Mouse (Mus musculus): ENCODE results near the gene Nop14. TPM values are rescaled to one million over a fixed set of nuclear protein-coding genes. Genes with fewer than 3 reads are reported as not detected.

Nop14 gene
- polyA plus RNA-seq (2016; fragmentation: Nextera tagmentation; extraction: Ambion mirVana), result 19.7 and 27.4 TPM in 2 replicates

- Histone ChIP-seq H3K36me3 (peaks cover 30% of the 10 kb centered on the region), H3K27ac (peak within 1 kb of the TSS; percentile 89), H3K4me1 (replicated peaks) (peaks cover 7% of the 10 kb centered on the region), H3K4me3 (peak within 1 kb of the TSS; percentile 72), H3K9me3 (no peaks in the 10 kb centered on the region), H3K27me3 (ENCODE audit: insufficient read depth, poor library complexity, severe bottlenecking) (0 out of 2 replicates have a peak, but pooled peaks cover 3% of the 10 kb centered on the region)
- peak; percentile 99 for DNase-seq (ENCODE audit: low spot score)
- WGBS, result under 1% methylated on average over 60 of the region's 60 CpGs
Observed at GRCm38 (mm10) chr5:34659686-34660590, at the start of gene Nop14, which contains the start of gene Grk4. Gene Nop14, minus strand, starts transcription at chr5:34660148. Gene Grk4, plus strand, starts transcription at chr5:34660379.

- H3K4me1 ChIP-seq (replicated peaks), result no peaks in the 10 kb centered on the region
- no peak for DNase-seq (ENCODE audit: low spot score)
- H3K36me3 ChIP-seq, result no peaks in the 10 kb centered on the region
- no peaks in the 10 kb centered on the region for H3K27me3 ChIP-seq (ENCODE audit: insufficient read depth, poor library complexity, severe bottlenecking)
- no peaks in the 10 kb centered on the region for H3K9me3 ChIP-seq
- no peak overlapping the region for H3K4me3 ChIP-seq
- WGBS, result 87% methylated on average over 1 of the region's 1 CpGs
- no peak overlapping the region for H3K27ac ChIP-seq
Observed at GRCm38 (mm10) chr5:34708436-34708835, 48.5 kb upstream of the Nop14 start.

DNA sequence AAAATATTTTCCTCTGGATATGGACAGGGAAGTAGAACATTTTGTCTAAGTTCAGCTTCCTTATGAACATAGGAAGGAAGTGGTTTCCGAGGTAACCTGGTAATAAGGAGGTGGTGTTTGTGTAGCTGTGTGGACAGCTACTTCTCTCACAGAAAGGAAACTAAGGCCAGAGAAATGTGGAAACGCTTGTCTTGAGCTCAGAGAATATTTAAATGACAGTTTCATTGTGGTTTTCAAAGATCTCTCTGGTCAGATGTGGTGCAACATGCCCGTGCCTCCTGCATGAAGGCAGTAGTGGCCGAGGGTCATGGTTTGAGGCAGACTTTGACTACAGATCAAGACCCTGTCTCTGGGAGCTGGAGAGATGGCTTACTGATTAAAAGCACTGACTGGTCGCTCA is 35.6 kb upstream of the Nop14 start:
- no peaks in the 10 kb centered on the region for H3K9me3 ChIP-seq
- H3K27me3 ChIP-seq (ENCODE audit: insufficient read depth, poor library complexity, severe bottlenecking), result no peaks in the 10 kb centered on the region
- 76% methylated on average over 5 of the region's 5 CpGs for WGBS
- no peak overlapping the region for H3K27ac ChIP-seq
- no peak overlapping the region for H3K4me3 ChIP-seq
- DNase-seq (ENCODE audit: low spot score), result no peak
- no peaks in the 10 kb centered on the region for H3K36me3 ChIP-seq
- H3K4me1 ChIP-seq (replicated peaks), result no peaks in the 10 kb centered on the region

DNA sequence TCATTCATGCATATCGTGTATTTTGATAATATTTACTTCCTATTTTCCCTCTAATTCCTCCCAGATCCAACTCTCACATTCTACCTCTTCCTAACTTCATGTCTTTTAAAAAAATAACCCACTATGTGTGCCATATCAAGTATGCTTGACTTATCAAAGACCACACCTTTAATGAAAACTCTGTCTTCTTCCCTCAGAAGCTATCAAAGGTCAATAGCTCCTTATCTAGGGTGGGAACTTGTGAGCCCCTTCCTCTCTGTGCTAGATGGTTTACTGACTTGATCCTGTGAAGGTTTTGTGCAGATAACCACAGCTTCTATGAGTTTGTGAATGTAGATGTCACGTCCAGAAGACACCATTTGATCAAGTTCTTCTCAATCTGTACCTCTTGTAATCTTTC is 32.8 kb upstream of the Nop14 start:
- H3K36me3 ChIP-seq, result no peaks in the 10 kb centered on the region
- H3K4me1 ChIP-seq (replicated peaks), result no peaks in the 10 kb centered on the region
- 70% methylated on average over 2 of the region's 2 CpGs for WGBS
- H3K27ac ChIP-seq, result no peak overlapping the region
- H3K9me3 ChIP-seq, result no peaks in the 10 kb centered on the region
- no peak overlapping the region for H3K4me3 ChIP-seq
- DNase-seq (ENCODE audit: low spot score), result no peak
- H3K27me3 ChIP-seq (ENCODE audit: insufficient read depth, poor library complexity, severe bottlenecking), result no peaks in the 10 kb centered on the region

DNA sequence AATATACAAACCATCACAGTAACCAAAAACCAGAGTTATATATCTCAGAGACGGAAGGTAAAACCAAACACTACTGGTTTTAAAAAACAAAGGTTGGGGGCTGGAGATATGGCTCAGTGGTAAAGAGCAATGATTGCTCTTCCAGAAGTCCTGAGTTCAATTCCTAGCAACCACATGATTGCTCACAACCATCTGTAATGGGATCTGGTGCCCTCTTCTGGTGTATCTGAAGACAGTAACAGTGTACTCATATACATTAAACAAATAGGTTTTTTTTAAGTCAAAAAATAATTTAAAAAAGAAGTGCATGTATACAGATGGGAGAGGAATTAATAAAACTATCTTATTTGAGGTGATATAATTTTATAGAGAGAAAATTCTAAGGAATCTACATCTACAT is 29.9 kb upstream of the Nop14 start:
- Histone ChIP-seq H3K4me3 (no peak overlapping the region), H3K9me3 (no peaks in the 10 kb centered on the region), H3K27ac (no peak overlapping the region), H3K36me3 (no peaks in the 10 kb centered on the region), H3K4me1 (replicated peaks) (no peaks in the 10 kb centered on the region), H3K27me3 (ENCODE audit: insufficient read depth, poor library complexity, severe bottlenecking) (no peaks in the 10 kb centered on the region)
- 91% methylated on average over 1 of the region's 1 CpGs for WGBS
- DNase-seq (ENCODE audit: low spot score), result no peak

DNA sequence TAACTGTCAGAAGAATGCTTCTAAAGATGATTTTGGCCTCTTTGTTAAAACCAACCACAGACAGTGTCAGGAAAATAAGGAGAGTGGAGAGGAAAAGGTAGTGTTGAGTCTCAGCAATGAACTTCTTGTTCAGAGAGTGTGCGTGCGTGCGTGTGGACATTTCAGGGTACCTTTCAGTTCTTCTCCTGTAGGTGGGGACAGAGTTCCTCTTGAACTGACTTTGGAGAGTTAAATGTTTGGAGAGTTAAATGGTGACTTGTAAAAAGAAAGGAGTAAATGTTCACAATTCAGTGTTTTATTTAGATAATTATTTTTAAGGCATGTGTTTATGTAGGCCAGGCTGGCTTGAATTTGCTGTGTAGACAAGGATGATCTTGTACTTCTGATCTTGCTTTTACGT is 10.3 kb upstream of the Nop14 start:
- no peaks in the 10 kb centered on the region for H3K9me3 ChIP-seq
- H3K27me3 ChIP-seq (ENCODE audit: insufficient read depth, poor library complexity, severe bottlenecking), result no peaks in the 10 kb centered on the region
- H3K27ac ChIP-seq, result no peak overlapping the region
- DNase-seq (ENCODE audit: low spot score), result no peak
- no peak overlapping the region for H3K4me3 ChIP-seq
- peaks cover 6% of the 10 kb centered on the region; the same call in 1 of the 2 replicates for H3K36me3 ChIP-seq
- H3K4me1 ChIP-seq (replicated peaks), result no peaks in the 10 kb centered on the region
- 84% methylated on average over 4 of the region's 4 CpGs for WGBS

GRCm38 (mm10) chr5:34669493-34669892 is 9.5 kb upstream of the Nop14 start:
- Histone ChIP-seq H3K27ac (no peak overlapping the region), H3K36me3 (peaks cover 6% of the 10 kb centered on the region; the same call in 1 of the 2 replicates), H3K9me3 (no peaks in the 10 kb centered on the region), H3K4me1 (replicated peaks) (no peaks in the 10 kb centered on the region), H3K27me3 (ENCODE audit: insufficient read depth, poor library complexity, severe bottlenecking) (no peaks in the 10 kb centered on the region), H3K4me3 (no peak overlapping the region)
- no peak for DNase-seq (ENCODE audit: low spot score)
- 80% methylated on average over 2 of the region's 2 CpGs for WGBS

GRCm38 (mm10) chr5:34663231-34663630 is 3.3 kb upstream of the Nop14 start:
- H3K4me3 ChIP-seq, result no peak overlapping the region
- no peak overlapping the region for H3K27ac ChIP-seq
- WGBS, result 98% methylated on average over 2 of the region's 2 CpGs
- 0 out of 2 replicates have a peak, but pooled peaks cover 3% of the 10 kb centered on the region for H3K27me3 ChIP-seq (ENCODE audit: insufficient read depth, poor library complexity, severe bottlenecking)
- no peak for DNase-seq (ENCODE audit: low spot score)
- peaks cover under 1% of the 10 kb centered on the region for H3K36me3 ChIP-seq
- H3K9me3 ChIP-seq, result no peaks in the 10 kb centered on the region
- peaks cover 7% of the 10 kb centered on the region for H3K4me1 ChIP-seq (replicated peaks)

GRCm38 (mm10) chr5:34661909-34662308 is 2.0 kb upstream of the Nop14 start:
- no peak for DNase-seq (ENCODE audit: low spot score)
- H3K27ac ChIP-seq, result no peak overlapping the region
- peaks cover 7% of the 10 kb centered on the region for H3K4me1 ChIP-seq (replicated peaks)
- H3K4me3 ChIP-seq, result no peak overlapping the region
- 80% methylated on average over 4 of the region's 4 CpGs for WGBS
- H3K27me3 ChIP-seq (ENCODE audit: insufficient read depth, poor library complexity, severe bottlenecking), result 0 out of 2 replicates have a peak, but pooled peaks cover 3% of the 10 kb centered on the region
- no peaks in the 10 kb centered on the region for H3K9me3 ChIP-seq
- peaks cover 11% of the 10 kb centered on the region for H3K36me3 ChIP-seq

DNA sequence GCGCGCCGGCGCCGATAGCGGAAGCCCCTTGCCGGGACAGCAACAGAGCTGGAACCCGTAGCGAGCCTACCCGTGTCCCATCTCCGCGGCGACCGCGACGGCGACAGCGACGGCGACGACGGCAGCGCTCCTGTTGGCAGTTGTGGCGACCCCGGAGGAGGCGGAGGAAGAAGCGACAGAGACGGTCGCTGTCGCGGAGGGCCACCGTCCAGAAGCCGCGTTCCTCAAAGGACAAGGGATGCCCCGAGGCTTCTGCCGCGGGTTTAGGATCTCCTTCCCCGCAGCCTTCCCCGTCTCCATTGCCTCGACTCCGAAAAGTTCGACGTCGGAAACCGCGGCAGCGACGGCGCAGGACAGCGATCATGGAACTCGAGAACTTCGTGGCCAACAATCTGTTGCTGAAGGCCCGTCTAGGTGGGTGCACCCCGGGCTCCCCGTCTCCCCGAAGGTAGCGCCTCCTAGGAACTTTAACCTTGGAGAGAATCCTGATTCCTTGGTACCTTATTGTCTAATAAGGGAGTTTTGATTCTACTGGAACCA is 713 bp upstream of the Nop14 start:
- DNase-seq (ENCODE audit: low spot score), result no peak
- H3K36me3 ChIP-seq, result peaks cover 23% of the 10 kb centered on the region
- WGBS, result under 1% methylated on average over 57 of the region's 57 CpGs

DNA sequence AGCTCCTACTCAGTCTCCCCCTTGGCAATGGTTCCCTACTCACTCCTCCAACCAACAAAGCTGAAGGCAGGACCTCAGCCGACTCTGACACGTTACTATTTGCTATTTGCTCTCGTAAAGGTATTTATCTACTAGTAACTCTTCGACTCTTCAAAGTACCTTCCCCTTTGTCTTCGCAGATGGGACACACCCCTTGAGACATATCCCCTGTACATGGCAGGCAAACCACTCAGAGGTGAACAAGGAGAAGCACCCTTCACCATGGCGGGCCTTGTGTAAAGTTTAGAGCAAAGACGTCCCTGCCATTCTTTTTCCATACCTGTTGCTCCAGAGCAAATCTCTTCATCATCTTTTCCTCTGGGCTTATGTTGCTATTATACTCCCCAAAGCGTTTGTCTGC is 2.4 kb downstream of the Nop14 start:
- no peak for DNase-seq (ENCODE audit: low spot score)
- H3K27me3 ChIP-seq (ENCODE audit: insufficient read depth, poor library complexity, severe bottlenecking), result 0 out of 2 replicates have a peak, but pooled peaks cover 3% of the 10 kb centered on the region
- H3K36me3 ChIP-seq, result peaks cover 54% of the 10 kb centered on the region
- H3K4me1 ChIP-seq (replicated peaks), result peaks cover 7% of the 10 kb centered on the region
- no peak overlapping the region for H3K27ac ChIP-seq
- H3K4me3 ChIP-seq, result no peak overlapping the region
- WGBS, result 96% methylated on average over 8 of the region's 8 CpGs
- H3K9me3 ChIP-seq, result no peaks in the 10 kb centered on the region

More for the DNA sequence above, 713 bp upstream of the Nop14 start:
- Histone ChIP-seq H3K27ac (peak overlapping the region; percentile 89), H3K4me1 (replicated peaks) (peaks cover 7% of the 10 kb centered on the region), H3K9me3 (no peaks in the 10 kb centered on the region), H3K4me3 (peak overlapping the region; percentile 72), H3K27me3 (ENCODE audit: insufficient read depth, poor library complexity, severe bottlenecking) (0 out of 2 replicates have a peak, but pooled peaks cover 3% of the 10 kb centered on the region)

GRCm38 (mm10) chr5:34654881-34655280 is 5.1 kb downstream of the Nop14 start:
- DNase-seq (ENCODE audit: low spot score), result no peak
- no peaks in the 10 kb centered on the region for H3K9me3 ChIP-seq
- peaks cover 7% of the 10 kb centered on the region for H3K4me1 ChIP-seq (replicated peaks)
- H3K36me3 ChIP-seq, result peaks cover 81% of the 10 kb centered on the region
- WGBS, result 94% methylated on average over 9 of the region's 9 CpGs
- no peak overlapping the region for H3K4me3 ChIP-seq
- no peak overlapping the region for H3K27ac ChIP-seq
- no peaks in the 10 kb centered on the region for H3K27me3 ChIP-seq (ENCODE audit: insufficient read depth, poor library complexity, severe bottlenecking)

DNA sequence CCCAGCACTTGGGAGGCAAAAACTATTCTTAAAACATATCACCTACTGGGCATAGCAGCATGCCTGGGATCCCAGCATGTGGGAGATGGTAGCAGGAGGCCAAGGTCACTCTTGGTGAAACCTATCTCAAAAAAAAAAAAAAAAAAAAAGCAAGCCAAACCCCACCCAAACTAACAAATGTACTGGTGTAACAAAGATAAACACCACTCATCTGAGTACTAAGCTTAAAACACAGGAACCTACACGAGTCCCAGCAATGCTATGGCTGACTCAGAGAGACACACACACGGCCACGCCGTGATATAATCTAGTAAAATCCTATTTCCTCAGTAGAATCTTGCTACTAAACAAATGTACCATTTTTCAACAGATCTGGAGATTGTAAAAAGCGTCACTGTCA is 7.0 kb downstream of the Nop14 start:
- Histone ChIP-seq H3K27ac (no peak overlapping the region), H3K4me3 (no peak overlapping the region), H3K36me3 (peaks cover 96% of the 10 kb centered on the region), H3K9me3 (no peaks in the 10 kb centered on the region), H3K27me3 (ENCODE audit: insufficient read depth, poor library complexity, severe bottlenecking) (no peaks in the 10 kb centered on the region), H3K4me1 (replicated peaks) (no peaks in the 10 kb centered on the region)
- 91% methylated on average over 5 of the region's 5 CpGs for WGBS
- DNase-seq (ENCODE audit: low spot score), result no peak

All from hindbrain, embryonic 10.5 days (tissue).